Mouse (Mus musculus) olfactory bulb, adult 2 months (tissue): ENCODE measurements at regions not wholly inside any gene's neighbourhood (a gene's known extent, or its start where the extent isn't known, plus 50 kb on each side); places are given as distances from the start of the nearest gene placed in this dataset.

ENCODE experiments used
- CTCF ChIP-seq: fragments of 200-500 bp; IDR thresholded peaks from 2 replicates; pipeline ENCODE4 v1.5.1; 2012; ENCODE audit warnings: low read depth, mild to moderate bottlenecking, low read length, moderate library complexity; ENCODE audit not compliant: insufficient read depth
- POLR2A ChIP-seq: fragments of 200-500 bp; IDR thresholded peaks from 2 replicates; pipeline ENCODE4 v1.6.1; 2012; ENCODE audit warnings: mild to moderate bottlenecking, low read depth, low read length, moderate library complexity; ENCODE audit not compliant: insufficient read depth

GRCm38 (mm10) chr12:71371948-71372347 is 62.3 kb downstream of the Dact1 start:
- no peak for TF ChIP-seq CTCF
- no peak for TF ChIP-seq POLR2A
